Mouse (Mus musculus) midbrain, embryonic 10.5 days (tissue): ENCODE results near the gene Rasal1. TPM values are rescaled to one million over a fixed set of nuclear protein-coding genes. Genes with fewer than 3 reads are reported as not detected.

ENCODE experiments used
- DNase-seq: peaks from one replicate; pipeline ENCODE4 v3.0.0-alpha.2; 2017; ENCODE audit warnings: low spot score
- H3K27ac ChIP-seq: fragments of 300-500 bp; sonication (generic); replicated peaks from 2 replicates; pipeline ENCODE4 v1.5.1; 2016; ENCODE audit warnings: mild to moderate bottlenecking
- H3K27me3 ChIP-seq: fragments of 300-500 bp; sonication (generic); 2 replicates; pipeline ENCODE4 v1.6.1; 2016; ENCODE audit warnings: low read depth, mild to moderate bottlenecking; ENCODE audit not compliant: poor library complexity, severe bottlenecking
- H3K36me3 ChIP-seq: fragments of 300-500 bp; sonication (generic); 2 replicates; pipeline ENCODE4 v1.6.1; 2016; ENCODE audit warnings: mild to moderate bottlenecking, moderate library complexity
- H3K4me1 ChIP-seq: fragments of 300-500 bp; sonication (generic); 2 replicates; pipeline ENCODE4 v1.6.1; 2016
- H3K4me3 ChIP-seq: fragments of 300-500 bp; sonication (generic); 2 replicates; pipeline ENCODE4 v1.5.1; 2016; ENCODE audit warnings: mild to moderate bottlenecking, moderate library complexity
- H3K9me3 ChIP-seq: fragments of 300-500 bp; sonication (generic); replicated peaks from 2 replicates; pipeline ENCODE4 v1.6.1; 2016; ENCODE audit warnings: mild to moderate bottlenecking
- WGBS: fragments of 180-500 bp; shearing (Covaris S2); methylation state at CpG from one replicate; pipeline ENCODE4 v1.1.7; 2016; 5-methylcytosine and 5-hydroxymethylcytosine counted together
- polyA plus RNA-seq: library from polyadenylated mRNA; unstranded; fragments of >200 nt; fragmentation: Nextera tagmentation; extraction: Ambion mirVana; gene quantifications from 2 replicates; pipeline ENCODE4 v1.2.1, GENCODE M21; 2016

Gene Rasal1
- polyA plus RNA-seq, 1 experiment from 2014 or later, result 0.10 TPM

DNA sequence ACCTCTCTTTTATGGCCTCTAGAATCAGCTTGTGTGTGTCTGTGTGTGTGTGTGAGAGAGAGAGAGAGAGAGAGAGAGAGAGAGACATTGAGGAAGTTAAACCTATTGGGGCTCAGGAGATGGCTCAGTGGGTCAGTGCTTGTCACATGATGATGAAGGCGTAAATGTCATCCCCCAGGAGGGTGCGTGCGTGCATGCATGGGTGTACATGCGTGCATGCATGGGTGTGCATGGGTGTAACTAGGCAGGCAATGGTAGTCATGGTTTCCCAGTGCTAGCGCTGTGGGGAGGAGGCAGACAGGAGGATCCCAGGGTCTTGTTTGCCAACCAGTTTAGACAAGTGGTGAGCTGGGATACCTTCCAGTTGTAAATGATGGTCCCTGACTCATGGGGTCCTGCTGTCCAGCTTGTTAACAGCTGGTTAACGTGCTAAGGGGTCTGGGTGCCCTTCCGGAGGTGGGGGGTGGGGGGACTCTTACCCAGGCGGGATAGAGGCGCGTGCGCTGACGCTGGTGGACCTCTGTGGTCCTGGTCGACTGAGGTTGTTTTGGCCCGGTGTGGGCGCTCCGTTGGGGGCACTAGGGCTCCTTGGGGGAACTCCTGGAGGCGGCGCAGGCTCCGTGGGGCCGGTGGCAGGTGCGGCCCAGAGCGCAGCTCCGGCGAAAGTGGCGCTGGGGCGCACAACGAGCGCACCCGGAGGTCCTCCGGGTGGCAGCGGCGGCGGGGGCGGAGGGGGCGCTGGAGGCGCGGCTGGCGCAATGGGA lies 45.5 kb downstream of the Rasal1 start:
- no peak for DNase-seq
- Histone ChIP-seq H3K27ac (no peak overlapping the region; the same call in 1 of the 2 replicates), H3K27me3 (peaks cover 88% of the 10 kb centered on the region), H3K9me3 (no peaks in the 10 kb centered on the region), H3K4me1 (peaks cover 28% of the 10 kb centered on the region), H3K36me3 (no peaks in the 10 kb centered on the region), H3K4me3 (peak overlapping the region; percentile 42)
- 11% methylated on average over 37 of the region's 38 CpGs for WGBS

DNA sequence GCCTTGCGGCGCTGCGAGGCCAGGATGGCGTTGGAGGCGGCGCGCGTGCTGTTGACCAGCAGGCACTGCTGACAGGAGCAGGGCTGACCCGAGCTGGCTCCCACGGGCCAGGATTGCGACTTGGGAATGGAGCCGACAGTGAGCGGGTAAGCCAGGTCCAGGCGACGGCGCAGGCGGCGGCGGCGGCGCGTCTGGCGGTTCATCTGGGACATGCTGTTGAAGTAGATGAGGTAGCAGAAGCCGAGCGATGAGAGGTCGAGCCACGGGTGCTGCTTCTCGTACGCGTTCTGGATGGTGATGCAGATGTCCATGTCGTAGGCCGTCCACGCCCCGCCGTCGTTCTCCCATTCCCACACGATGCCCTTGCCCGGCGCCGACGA lies 46.1 kb downstream of the Rasal1 start:
- H3K9me3 ChIP-seq, result no peaks in the 10 kb centered on the region
- H3K4me3 ChIP-seq, result peak overlapping the region; percentile 42
- no peak for DNase-seq
- H3K27ac ChIP-seq, result no peak overlapping the region; the same call in 1 of the 2 replicates
- 3% methylated on average over 40 of the region's 41 CpGs for WGBS
- H3K36me3 ChIP-seq, result no peaks in the 10 kb centered on the region
- peaks cover 28% of the 10 kb centered on the region for H3K4me1 ChIP-seq
- peaks cover 94% of the 10 kb centered on the region for H3K27me3 ChIP-seq

DNA sequence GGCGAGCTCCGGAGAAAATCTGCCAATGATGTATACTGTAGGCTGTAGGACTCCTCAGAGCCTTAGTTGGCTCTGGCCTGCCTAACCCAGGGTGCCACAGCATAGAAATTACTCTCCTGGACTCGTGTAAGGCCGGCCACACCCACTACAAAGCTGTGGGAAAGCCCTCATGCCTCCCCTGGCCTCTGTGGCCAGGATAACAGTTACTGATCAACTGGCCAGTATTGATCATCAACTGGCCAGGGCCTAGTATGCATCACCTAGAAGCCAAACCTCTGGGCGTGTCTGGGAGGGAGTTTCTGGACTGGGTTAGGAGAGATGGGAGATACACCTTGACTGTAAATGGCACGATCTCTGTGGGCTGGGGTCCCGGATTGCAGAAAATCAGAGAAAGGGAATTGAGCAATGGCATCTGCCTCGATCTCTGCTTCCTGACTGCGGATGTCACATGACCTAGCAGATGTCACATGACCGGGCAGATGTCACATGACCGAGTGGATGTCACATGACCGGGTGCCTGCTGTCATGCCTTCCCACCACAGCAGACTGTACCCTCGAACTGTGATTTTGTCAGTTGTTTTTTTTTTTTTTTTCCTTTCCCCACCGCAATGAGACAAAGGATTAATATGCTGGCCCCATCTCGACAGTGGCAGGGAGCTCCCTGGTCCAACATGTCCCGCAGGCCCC lies 47.6 kb downstream of the Rasal1 start:
- no peak overlapping the region for H3K4me3 ChIP-seq
- H3K27ac ChIP-seq, result no peak overlapping the region
- no peaks in the 10 kb centered on the region for H3K36me3 ChIP-seq
- no peaks in the 10 kb centered on the region for H3K9me3 ChIP-seq
- H3K4me1 ChIP-seq, result peaks cover 28% of the 10 kb centered on the region
- peaks cover 100% of the 10 kb centered on the region for H3K27me3 ChIP-seq
- no peak for DNase-seq
- WGBS, result 75% methylated on average over 16 of the region's 16 CpGs

DNA sequence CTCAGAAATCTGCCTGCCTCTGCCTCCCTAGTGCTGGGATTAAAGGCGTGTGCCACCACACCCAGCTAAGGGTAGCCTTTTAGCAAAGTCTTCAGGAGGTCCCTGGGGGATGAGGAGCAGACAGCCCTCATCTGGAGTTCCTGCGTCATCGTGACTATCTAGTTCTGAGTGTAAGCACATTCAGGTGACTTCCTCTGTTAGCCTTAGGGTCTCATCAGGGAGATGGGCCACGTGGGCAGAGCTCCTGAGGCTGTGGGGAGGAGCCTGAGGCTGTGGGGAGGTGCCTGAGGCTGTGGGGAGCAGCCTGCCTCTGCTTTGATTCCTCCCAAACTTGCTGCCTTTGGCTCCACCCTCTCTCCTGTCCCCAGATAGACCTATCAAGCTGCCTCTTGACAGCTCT lies 48.3 kb downstream of the Rasal1 start:
- 66% methylated on average over 4 of the region's 4 CpGs for WGBS

DNA sequence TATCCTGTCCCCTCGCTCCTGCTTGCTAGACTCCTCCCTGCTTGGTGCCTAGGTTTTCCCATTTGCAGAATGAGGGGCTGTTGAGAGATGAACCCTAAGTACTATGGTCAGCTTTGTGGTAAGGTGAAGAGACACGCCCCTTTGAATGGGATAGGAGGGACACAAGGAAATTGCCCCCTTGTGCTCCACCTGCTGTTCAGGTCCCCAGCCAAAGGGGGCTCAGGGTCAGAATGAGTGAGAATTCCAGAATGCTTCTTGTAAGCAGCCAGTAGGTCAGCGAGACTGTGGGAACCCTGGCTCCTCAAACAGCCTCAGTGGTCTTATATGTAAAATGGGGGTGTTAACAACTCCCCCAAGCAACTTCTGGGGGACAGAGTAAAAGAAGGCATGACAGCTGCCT lies 49.6 kb downstream of the Rasal1 start:
- Histone ChIP-seq H3K4me1 (peaks cover 28% of the 10 kb centered on the region), H3K4me3 (no peak overlapping the region), H3K36me3 (no peaks in the 10 kb centered on the region), H3K27me3 (peaks cover 93% of the 10 kb centered on the region), H3K27ac (no peak overlapping the region), H3K9me3 (no peaks in the 10 kb centered on the region)
- DNase-seq, result no peak
- 64% methylated on average over 3 of the region's 3 CpGs for WGBS

More for the DNA sequence above, 48.3 kb downstream of the Rasal1 start:
- H3K27me3 ChIP-seq, result peaks cover 99% of the 10 kb centered on the region
- H3K36me3 ChIP-seq, result no peaks in the 10 kb centered on the region
- no peaks in the 10 kb centered on the region for H3K9me3 ChIP-seq
- H3K4me3 ChIP-seq, result no peak overlapping the region
- H3K4me1 ChIP-seq, result peaks cover 28% of the 10 kb centered on the region
- DNase-seq, result no peak
- H3K27ac ChIP-seq, result no peak overlapping the region

DNA sequence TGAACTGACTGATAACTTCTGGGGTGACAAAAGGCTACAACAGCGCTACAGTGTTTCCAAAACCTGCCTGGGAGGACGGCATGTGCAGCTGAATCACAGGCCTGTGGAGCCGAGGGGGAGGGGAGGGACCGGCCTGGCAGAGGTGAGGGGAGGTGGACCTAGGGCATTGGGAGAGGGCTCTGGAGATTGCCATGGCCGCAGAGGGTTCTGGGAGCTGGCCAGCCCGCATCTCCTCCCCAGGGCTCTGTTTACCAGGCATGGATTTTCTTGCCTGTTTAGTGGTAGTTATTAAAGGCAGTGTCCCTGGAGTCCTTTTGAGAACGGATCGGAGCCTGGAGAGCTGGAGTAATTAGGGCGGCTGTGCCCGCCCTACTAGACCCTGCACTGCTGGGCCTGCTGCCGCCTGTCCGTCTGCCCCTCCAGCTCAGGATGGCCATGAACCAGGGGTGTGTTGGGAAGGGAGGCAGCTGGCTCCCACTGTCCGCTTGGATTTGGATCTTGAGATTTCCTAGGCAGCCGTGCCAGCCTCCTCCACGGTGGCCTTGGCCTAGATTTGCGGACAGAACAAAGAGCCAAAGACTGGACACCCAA lies 50.3 kb downstream of the Rasal1 start:
- Histone ChIP-seq H3K27ac (no peak overlapping the region), H3K27me3 (peaks cover 93% of the 10 kb centered on the region), H3K4me1 (peaks cover 28% of the 10 kb centered on the region), H3K36me3 (no peaks in the 10 kb centered on the region), H3K4me3 (no peak overlapping the region), H3K9me3 (no peaks in the 10 kb centered on the region)
- no peak for DNase-seq
- 53% methylated on average over 16 of the region's 16 CpGs for WGBS

DNA sequence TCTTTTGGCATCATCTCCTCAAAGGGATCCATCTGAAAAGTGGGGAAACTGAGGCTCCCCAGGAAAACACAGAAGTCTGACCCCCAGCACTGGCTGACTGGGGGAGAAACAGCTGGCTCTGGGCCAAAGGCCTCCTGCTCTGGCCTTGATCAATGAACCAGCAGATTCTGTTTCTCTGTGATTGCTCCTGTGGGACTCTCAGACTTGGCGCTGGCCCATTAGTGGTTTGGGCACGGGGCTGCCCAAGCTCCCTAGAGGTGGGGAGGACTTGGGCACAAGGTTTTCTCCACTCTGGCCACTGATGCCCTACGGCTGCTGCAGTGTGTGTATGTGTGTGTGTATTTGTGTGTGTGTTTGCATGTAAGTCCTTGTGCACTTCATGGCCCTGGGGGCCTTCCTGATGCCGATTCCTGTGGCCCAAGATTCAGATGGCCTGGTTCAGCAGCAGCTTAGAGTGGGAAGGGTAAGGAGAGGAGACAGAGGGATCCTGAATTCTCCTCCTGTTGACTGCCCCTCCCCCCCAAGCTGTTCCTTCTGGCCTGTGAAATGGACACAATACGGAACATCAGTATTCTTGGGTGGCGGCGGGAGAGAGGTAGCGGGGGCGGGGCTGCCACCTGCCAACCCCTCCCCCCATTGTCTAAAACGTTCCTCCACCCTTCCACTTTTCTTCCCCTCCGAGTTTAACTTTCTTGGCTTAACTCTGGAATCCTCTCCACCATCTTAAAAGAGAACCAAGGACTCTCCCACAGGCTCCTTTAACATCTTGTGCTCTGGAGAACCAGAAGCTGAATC lies 52.6 kb downstream of the Rasal1 start:
- Histone ChIP-seq H3K9me3 (no peaks in the 10 kb centered on the region), H3K36me3 (no peaks in the 10 kb centered on the region), H3K27me3 (peaks cover 93% of the 10 kb centered on the region), H3K4me1 (peaks cover 33% of the 10 kb centered on the region), H3K4me3 (no peak overlapping the region), H3K27ac (no peak overlapping the region)
- WGBS, result 64% methylated on average over 11 of the region's 11 CpGs
- no peak for DNase-seq

DNA sequence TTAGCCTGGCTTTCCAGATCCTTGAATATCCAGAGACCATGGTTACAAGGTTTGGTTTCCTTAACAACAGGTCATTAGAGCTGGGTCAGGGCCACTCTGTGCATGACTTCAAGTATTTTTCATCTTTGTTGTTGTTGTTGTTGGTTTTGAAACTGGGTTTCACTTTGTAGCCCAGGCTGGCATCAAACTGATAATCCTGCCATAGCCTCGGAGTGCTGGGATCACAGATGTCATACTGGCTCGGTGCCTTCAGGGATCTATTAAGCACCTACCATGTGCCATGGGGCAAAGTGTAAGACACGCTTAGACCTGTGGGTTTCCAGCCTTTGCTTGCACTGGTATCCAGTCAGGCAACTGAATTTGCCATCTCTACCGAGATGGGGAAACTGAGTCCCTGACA lies 53.8 kb downstream of the Rasal1 start:
- H3K4me1 ChIP-seq, result peaks cover 40% of the 10 kb centered on the region
- 78% methylated on average over 4 of the region's 4 CpGs for WGBS
- peaks cover 91% of the 10 kb centered on the region for H3K27me3 ChIP-seq

DNA sequence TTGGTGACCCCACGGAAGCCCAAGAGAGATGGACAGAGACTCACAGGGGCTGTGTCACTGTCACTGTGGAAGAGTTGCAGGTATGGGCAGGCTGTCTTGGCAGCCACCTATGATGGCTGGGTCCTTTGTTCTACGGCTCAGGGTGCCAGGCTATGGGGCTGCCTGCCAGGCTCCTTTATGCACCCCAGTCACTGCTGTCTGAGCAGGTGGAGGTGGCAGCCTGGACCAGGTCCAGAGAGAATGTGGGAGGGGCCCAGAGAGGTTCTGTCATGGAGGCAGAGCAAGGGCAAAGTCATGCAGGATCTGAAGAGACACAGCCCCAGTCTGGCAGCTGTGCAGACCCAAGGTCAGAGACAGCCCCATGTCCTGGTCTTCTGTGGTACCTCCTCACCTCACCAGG lies 54.4 kb downstream of the Rasal1 start:
- peaks cover 41% of the 10 kb centered on the region for H3K4me1 ChIP-seq
- H3K9me3 ChIP-seq, result no peaks in the 10 kb centered on the region
- 90% methylated on average over 2 of the region's 2 CpGs for WGBS
- DNase-seq, result no peak
- H3K27me3 ChIP-seq, result peaks cover 91% of the 10 kb centered on the region
- no peak overlapping the region for H3K27ac ChIP-seq
- no peaks in the 10 kb centered on the region for H3K36me3 ChIP-seq
- H3K4me3 ChIP-seq, result no peak overlapping the region

More for the DNA sequence above, 53.8 kb downstream of the Rasal1 start:
- no peak overlapping the region for H3K4me3 ChIP-seq
- no peaks in the 10 kb centered on the region for H3K9me3 ChIP-seq
- no peak for DNase-seq
- no peaks in the 10 kb centered on the region for H3K36me3 ChIP-seq
- no peak overlapping the region for H3K27ac ChIP-seq

DNA sequence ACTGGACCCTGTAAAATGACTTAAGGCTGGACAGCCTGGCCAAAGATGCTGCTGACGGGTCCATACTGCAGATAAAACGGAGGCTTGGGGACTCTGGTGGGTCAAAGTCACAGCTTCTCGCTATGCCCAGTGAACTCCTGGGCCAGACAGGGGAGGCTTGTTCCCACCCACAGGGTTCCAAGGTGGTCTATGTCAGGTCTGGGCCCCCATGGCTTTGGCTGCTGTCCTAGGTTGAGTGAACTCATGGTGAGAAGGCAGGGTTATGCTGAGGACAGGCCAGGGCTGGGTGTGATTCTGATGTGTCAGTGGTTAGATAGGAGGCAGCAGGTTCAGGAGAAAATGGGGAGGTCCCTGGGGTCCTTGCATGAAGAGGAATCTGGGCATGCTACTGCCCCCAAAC lies 55.0 kb downstream of the Rasal1 start:
- peaks cover 91% of the 10 kb centered on the region for H3K27me3 ChIP-seq
- H3K9me3 ChIP-seq, result no peaks in the 10 kb centered on the region
- no peak overlapping the region for H3K27ac ChIP-seq
- DNase-seq, result no peak
- H3K4me3 ChIP-seq, result no peak overlapping the region
- WGBS, result 79% methylated on average over 3 of the region's 3 CpGs
- peaks cover 39% of the 10 kb centered on the region for H3K4me1 ChIP-seq
- no peaks in the 10 kb centered on the region for H3K36me3 ChIP-seq

DNA sequence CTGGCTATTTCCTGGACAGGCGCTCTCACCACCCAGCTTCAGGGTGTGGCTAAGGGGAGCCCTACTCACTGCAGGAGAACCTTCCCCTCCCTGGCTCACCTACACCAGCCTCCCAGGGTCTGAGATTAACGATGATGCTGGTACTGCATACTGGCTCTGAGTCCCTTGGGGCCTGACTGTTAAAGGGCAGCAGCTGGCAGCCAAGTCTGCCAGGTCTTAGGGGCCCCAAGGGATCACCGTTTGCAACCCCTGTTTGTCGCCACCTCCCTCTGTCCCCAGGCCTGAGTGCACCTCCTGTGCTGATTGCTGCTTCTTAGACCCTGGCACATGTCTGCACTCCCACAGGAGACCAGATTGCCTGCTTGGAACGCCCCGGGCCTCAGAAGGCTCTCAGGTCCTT lies 55.8 kb downstream of the Rasal1 start:
- H3K27me3 ChIP-seq, result peaks cover 91% of the 10 kb centered on the region
- no peak overlapping the region for H3K4me3 ChIP-seq
- no peaks in the 10 kb centered on the region for H3K36me3 ChIP-seq
- peaks cover 41% of the 10 kb centered on the region for H3K4me1 ChIP-seq
- no peak for DNase-seq
- H3K27ac ChIP-seq, result no peak overlapping the region
- no peaks in the 10 kb centered on the region for H3K9me3 ChIP-seq
- WGBS, result 57% methylated on average over 6 of the region's 6 CpGs

DNA sequence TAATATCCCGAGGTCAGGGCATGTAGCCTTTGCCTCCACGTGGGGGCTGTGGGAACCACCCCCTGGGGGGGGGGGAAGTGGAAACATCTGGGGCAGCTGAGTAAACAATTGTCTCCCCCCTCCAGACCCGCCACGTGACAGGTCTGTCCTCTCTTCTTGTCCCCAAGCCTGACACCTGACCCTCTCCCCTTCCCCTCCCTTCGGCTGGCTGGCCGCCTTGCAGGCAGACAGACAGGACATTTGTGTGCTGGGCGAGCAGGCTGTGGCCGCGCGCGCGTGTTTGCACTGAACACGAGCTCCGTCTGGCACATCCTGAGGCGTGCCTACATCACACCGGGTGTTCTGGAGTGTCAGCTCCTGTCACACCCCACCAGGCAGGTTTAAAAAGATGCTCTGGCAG lies 57.9 kb downstream of the Rasal1 start:
- H3K4me3 ChIP-seq, result peak overlapping the region; percentile 54
- no peaks in the 10 kb centered on the region for H3K9me3 ChIP-seq
- H3K36me3 ChIP-seq, result no peaks in the 10 kb centered on the region
- H3K4me1 ChIP-seq, result peaks cover 60% of the 10 kb centered on the region
- WGBS, result 8% methylated on average over 16 of the region's 16 CpGs
- peak overlapping the region; percentile 80 for H3K27ac ChIP-seq
- H3K27me3 ChIP-seq, result peaks cover 91% of the 10 kb centered on the region
- peak; percentile 66 for DNase-seq
